Mouse (Mus musculus): ENCODE results near the gene Carmil2. TPM values are rescaled to one million over a fixed set of nuclear protein-coding genes. Genes with fewer than 3 reads are reported as not detected.

The Carmil2 gene
- total and polyA plus RNA-seq, 2 experiments from 2014 or later, result 6.0 to 30.5 TPM

GRCm38 (mm10) chr8:105688242-105688752, 2.2 kb downstream of the Carmil2 start:
- no peaks in the 10 kb centered on the region for H3K27me3 ChIP-seq (ENCODE audit: insufficient read depth, low read length)
- no peak for TF ChIP-seq CTCF (IDR thresholded peaks at IDR 0.05; ENCODE audit: low read depth)
- no peak overlapping the region for H3K4me2 ChIP-seq (ENCODE audit: low read depth, low read length)
- no peak for DNase-seq (ENCODE audit: low spot score)
- H3K4me3 ChIP-seq (ENCODE audit: low read length), result no peak overlapping the region
- H3K4me1 ChIP-seq (ENCODE audit: insufficient read depth, low read length), result no peaks in the 10 kb centered on the region
- no peak overlapping the region for H3K9ac ChIP-seq (replicated peaks; ENCODE audit: low read length)
- WGBS, result 74% methylated on average over 14 of the region's 14 CpGs
- no peaks in the 10 kb centered on the region for H3K9me3 ChIP-seq (ENCODE audit: low read length)
- H3K27ac ChIP-seq, result no peak overlapping the region
- H3K36me3 ChIP-seq (ENCODE audit: insufficient read depth, low read length), result peaks cover 13% of the 10 kb centered on the region; the same call in 1 of the 2 replicates
- no peak for ATAC-seq

- no peaks in the 10 kb centered on the region for H3K4me1 ChIP-seq (ENCODE audit: insufficient read depth, low read length)
- H3K4me3 ChIP-seq (ENCODE audit: low read length), result no peak overlapping the region
- ATAC-seq, result no peak
- no peak overlapping the region for H3K27ac ChIP-seq
- 65% methylated on average over 34 of the region's 35 CpGs for WGBS
- no peak overlapping the region for H3K4me2 ChIP-seq (ENCODE audit: low read depth, low read length)
- H3K27me3 ChIP-seq (ENCODE audit: insufficient read depth, low read length), result no peaks in the 10 kb centered on the region
- peaks cover 1% of the 10 kb centered on the region; the same call in 1 of the 2 replicates for H3K36me3 ChIP-seq (ENCODE audit: insufficient read depth, low read length)
- TF ChIP-seq CTCF (IDR thresholded peaks at IDR 0.05; ENCODE audit: low read depth), result no peak
- H3K9ac ChIP-seq (replicated peaks; ENCODE audit: low read length), result no peak overlapping the region
- DNase-seq (ENCODE audit: low spot score), result no peak
- H3K9me3 ChIP-seq (ENCODE audit: low read length), result no peaks in the 10 kb centered on the region
Observed at GRCm38 (mm10) chr8:105689256-105689982, 3.3 kb downstream of the Carmil2 start.

- no peak for ATAC-seq
- H3K9me3 ChIP-seq (ENCODE audit: low read length), result no peaks in the 10 kb centered on the region
- no peak for DNase-seq (ENCODE audit: low spot score)
- H3K27ac ChIP-seq, result no peak overlapping the region
- H3K9ac ChIP-seq (replicated peaks; ENCODE audit: low read length), result no peak overlapping the region
- no peak overlapping the region for H3K4me2 ChIP-seq (ENCODE audit: low read depth, low read length)
- no peaks in the 10 kb centered on the region for H3K4me1 ChIP-seq (ENCODE audit: insufficient read depth, low read length)
- whole genome bisulfite sequencing, result 94% methylated on average over 9 of the region's 9 CpGs
- TF ChIP-seq CTCF (IDR thresholded peaks at IDR 0.05; ENCODE audit: low read depth), result no peak
- H3K36me3 ChIP-seq (ENCODE audit: insufficient read depth, low read length), result no peaks in the 10 kb centered on the region
- no peak overlapping the region for H3K4me3 ChIP-seq (ENCODE audit: low read length)
- H3K27me3 ChIP-seq (ENCODE audit: insufficient read depth, low read length), result no peaks in the 10 kb centered on the region
Observed at GRCm38 (mm10) chr8:105689983-105690360, 3.9 kb downstream of the Carmil2 start.

- Histone ChIP-seq H3K9me3 (ENCODE audit: low read length) (no peaks in the 10 kb centered on the region), H3K4me3 (ENCODE audit: low read length) (no peak overlapping the region), H3K36me3 (ENCODE audit: insufficient read depth, low read length) (no peaks in the 10 kb centered on the region), H3K4me2 (ENCODE audit: low read depth, low read length) (no peak overlapping the region), H3K27ac (no peak overlapping the region), H3K4me1 (ENCODE audit: insufficient read depth, low read length) (no peaks in the 10 kb centered on the region), H3K9ac (replicated peaks; ENCODE audit: low read length) (no peak overlapping the region), H3K27me3 (ENCODE audit: insufficient read depth, low read length) (no peaks in the 10 kb centered on the region)
- DNase-seq (ENCODE audit: low spot score) (no peak), ATAC-seq (no peak)
- TF ChIP-seq CTCF (IDR thresholded peaks at IDR 0.05; ENCODE audit: low read depth), result no peak
- WGBS, result 89% methylated on average over 14 of the region's 14 CpGs
Observed at GRCm38 (mm10) chr8:105690978-105691377, 4.9 kb downstream of the Carmil2 start.

GRCm38 (mm10) chr8:105692449-105693182, 6.5 kb downstream of the Carmil2 start:
- Histone ChIP-seq H3K27ac (no peak overlapping the region), H3K4me2 (ENCODE audit: low read depth, low read length) (no peak overlapping the region), H3K9me3 (ENCODE audit: low read length) (no peaks in the 10 kb centered on the region), H3K27me3 (ENCODE audit: insufficient read depth, low read length) (no peaks in the 10 kb centered on the region), H3K9ac (replicated peaks; ENCODE audit: low read length) (no peak overlapping the region), H3K36me3 (ENCODE audit: insufficient read depth, low read length) (peaks cover 9% of the 10 kb centered on the region; the same call in 1 of the 2 replicates), H3K4me1 (ENCODE audit: insufficient read depth, low read length) (no peaks in the 10 kb centered on the region), H3K4me3 (ENCODE audit: low read length) (no peak overlapping the region)
- DNase-seq (ENCODE audit: low spot score), result no peak
- no peak for TF ChIP-seq CTCF (IDR thresholded peaks at IDR 0.05; ENCODE audit: low read depth)
- no peak for ATAC-seq
- 96% methylated on average over 11 of the region's 11 CpGs for WGBS

- peak; percentile 90 for DNase-seq (ENCODE audit: low spot score)
- peak; percentile 72 for ATAC-seq
- Histone ChIP-seq H3K27me3 (ENCODE audit: insufficient read depth, low read length) (no peaks in the 10 kb centered on the region), H3K9me3 (ENCODE audit: low read length) (no peaks in the 10 kb centered on the region), H3K4me1 (ENCODE audit: insufficient read depth, low read length) (no peaks in the 10 kb centered on the region), H3K9ac (replicated peaks; ENCODE audit: low read length) (peak overlapping the region; percentile 66), H3K4me2 (ENCODE audit: low read depth, low read length) (peak overlapping the region; percentile 77), H3K4me3 (ENCODE audit: low read length) (peak overlapping the region; percentile 62), H3K27ac (peak overlapping the region; percentile 93), H3K36me3 (ENCODE audit: insufficient read depth, low read length) (peaks cover 19% of the 10 kb centered on the region; the same call in 1 of the 2 replicates)
- 2% methylated on average over 28 of the region's 30 CpGs for WGBS
- no peak for TF ChIP-seq CTCF (IDR thresholded peaks at IDR 0.05; ENCODE audit: low read depth)
Observed at GRCm38 (mm10) chr8:105693648-105694047, 7.6 kb downstream of the Carmil2 start.
